Mouse (Mus musculus) Patski (cell line): Measurements from ENCODE around the gene Ntm. TPM values are rescaled to one million over a fixed set of nuclear protein-coding genes. Genes with fewer than 3 reads are reported as not detected.

Experiments
- ATAC-seq: fragments of 100-300 bp; one replicate; pipeline ENCODE4 v1.8.0; 2021
- CTCF ChIA-PET: fragments of 350-600 bp; sonication (Branson Sonifier 250); formaldehyde crosslinking; loops from one replicate; lab custom pipeline; 2022; ENCODE audit warnings: inconsistent platforms; lab: Charles Lee
- POLR2A ChIA-PET: fragments of 350-600 bp; sonication (Branson Sonifier 250); formaldehyde crosslinking; loops from one replicate; lab custom pipeline; 2022; ENCODE audit warnings: antibody characterized with exemption, inconsistent platforms; lab: Charles Lee
- DNase-seq: peaks from one replicate; pipeline ENCODE4 v3.0.0-alpha.2; 2011; ENCODE audit warnings: low read depth, low spot score
- H3K27me3 ChIP-seq: fragments of 371-371 bp; one replicate; pipeline ENCODE4 v1.5.1; 2021
- CTCF ChIP-seq: fragments of 100-300 bp; IDR thresholded peaks from one replicate; pipeline ENCODE4 v1.5.1; 2021
- in situ Hi-C: fragments of 300-500 bp; cut with MboI; formaldehyde crosslinking; loops from 3 replicates; pipeline ENCODE4 v1.11.1; 2018; ENCODE audit warnings: low pct_unique_long_range_greater_than_20kb, mixed read lengths
- polyA plus RNA-seq: library from polyadenylated mRNA; unstranded; gene quantifications from one replicate; pipeline ENCODE4 v1.2.3, GENCODE M21; 2021

Ntm gene
- polyA plus RNA-seq, 1 experiment from 2014 or later: 13.4 TPM

- no peak for DNase-seq
- ATAC-seq: no peak
- TF ChIP-seq CTCF: no peak
- ChIA-PET CTCF (no interaction called here), POLR2A (no interaction called here)
- H3K27me3 ChIP-seq: peaks cover 7% of the 10 kb centered on the region
- in situ Hi-C loops: no loop called here
Observed at GRCm38 (mm10) chr9:29796281-29796680, 166.7 kb downstream of the Ntm start.

- in situ Hi-C loops: no loop called here
- ChIA-PET POLR2A (no interaction called here), CTCF (no interaction called here)
- DNase-seq: no peak
- H3K27me3 ChIP-seq: peaks cover 15% of the 10 kb centered on the region
- no peak for TF ChIP-seq CTCF
- no peak for ATAC-seq
Observed at GRCm38 (mm10) chr9:29791199-29791915, 171.6 kb downstream of the Ntm start.

- in situ Hi-C loops: no loop called here
- ATAC-seq: no peak
- no peak for TF ChIP-seq CTCF
- no peak for DNase-seq
- ChIA-PET POLR2A (no interaction called here), CTCF (interaction anchor here (1.0 kb wide), 1 partner anchor 10 kb away, joined by 3 read pairs; no protein-coding TSS in a partner anchor)
- peaks cover 23% of the 10 kb centered on the region for H3K27me3 ChIP-seq
Observed at GRCm38 (mm10) chr9:29790017-29790416, 172.9 kb downstream of the Ntm start.

- DNase-seq (no peak), ATAC-seq (no peak)
- ChIA-PET CTCF (interaction anchor here (1.0 to 1.9 kb wide), 2 partner anchors 9 to 19 kb away, joined by 3 to 5 read pairs; no protein-coding TSS in a partner anchor), POLR2A (interaction anchor here (0.6 kb wide), 1 partner anchor 36 kb away, joined by 8 read pairs; no protein-coding TSS in a partner anchor)
- peaks cover 27% of the 10 kb centered on the region for H3K27me3 ChIP-seq
- TF ChIP-seq CTCF: no peak
- in situ Hi-C loops: no loop called here
Observed at GRCm38 (mm10) chr9:29788855-29789254, 174.1 kb downstream of the Ntm start.

GRCm38 (mm10) chr9:29787408-29787807 lies 175.5 kb downstream of the Ntm start:
- ATAC-seq: no peak
- in situ Hi-C loops: no loop called here
- no peak for TF ChIP-seq CTCF

GRCm38 (mm10) chr9:29782697-29783096 lies 180.2 kb downstream of the Ntm start:
- in situ Hi-C loops: no loop called here
- POLR2A ChIA-PET: no interaction called here
- TF ChIP-seq CTCF: no peak
- CTCF ChIA-PET: no interaction called here
- no peak for DNase-seq
- peaks cover 12% of the 10 kb centered on the region for H3K27me3 ChIP-seq
- no peak for ATAC-seq

More at GRCm38 (mm10) chr9:29787408-29787807, 175.5 kb downstream of the Ntm start:
- H3K27me3 ChIP-seq: peaks cover 21% of the 10 kb centered on the region
- POLR2A ChIA-PET: no interaction called here
- CTCF ChIA-PET: no interaction called here
- no peak for DNase-seq

- no peak for ATAC-seq
- ChIA-PET CTCF (interaction anchor here (1.2 kb wide), 1 partner anchor 10 kb away, joined by 3 read pairs; no protein-coding TSS in a partner anchor), POLR2A (no interaction called here)
- peaks cover 2% of the 10 kb centered on the region for H3K27me3 ChIP-seq
- DNase-seq: no peak
- in situ Hi-C loops: no loop called here
- TF ChIP-seq CTCF: no peak
Observed at GRCm38 (mm10) chr9:29779739-29780138, 183.2 kb downstream of the Ntm start.

GRCm38 (mm10) chr9:29776951-29777350 lies 186.0 kb downstream of the Ntm start:
- ATAC-seq (no peak), DNase-seq (no peak)
- peaks cover 3% of the 10 kb centered on the region for H3K27me3 ChIP-seq
- CTCF ChIA-PET: interaction anchor here (1.6 kb wide), 1 partner anchor 115 kb away, joined by 3 read pairs; no protein-coding TSS in a partner anchor
- in situ Hi-C loops: no loop called here
- TF ChIP-seq CTCF: no peak
- POLR2A ChIA-PET: no interaction called here

GRCm38 (mm10) chr9:29776542-29776941 lies 186.4 kb downstream of the Ntm start:
- in situ Hi-C loops: no loop called here
- ATAC-seq (no peak), DNase-seq (no peak)
- ChIA-PET CTCF (interaction anchor here (1.6 kb wide), 1 partner anchor 114 kb away, joined by 3 read pairs; no protein-coding TSS in a partner anchor), POLR2A (no interaction called here)
- H3K27me3 ChIP-seq: peaks cover 3% of the 10 kb centered on the region
- TF ChIP-seq CTCF: no peak

GRCm38 (mm10) chr9:29776030-29776429 lies 186.9 kb downstream of the Ntm start:
- in situ Hi-C loops: no loop called here
- peaks cover 3% of the 10 kb centered on the region for H3K27me3 ChIP-seq
- ATAC-seq: no peak
- POLR2A ChIA-PET: no interaction called here
- TF ChIP-seq CTCF: no peak
- CTCF ChIA-PET: interaction anchor here (1.6 kb wide), 1 partner anchor 114 kb away, joined by 3 read pairs; no protein-coding TSS in a partner anchor
- no peak for DNase-seq
